Mouse (Mus musculus): ENCODE results near the gene Adgrg6. TPM values are rescaled to one million over a fixed set of nuclear protein-coding genes. Genes with fewer than 3 reads are reported as not detected.
A peak's percentile ranks its signal among the peaks of the same experiment; 100 is the strongest.

Adgrg6 gene
- polyA plus RNA-seq, 1 experiment from 2014 or later, result 0.87 TPM

- H3K4me3 ChIP-seq (ENCODE audit: low read depth, low read length), result no peak overlapping the region
- DNase-seq (ENCODE audit: low spot score) (peak; percentile 51), ATAC-seq (replicated peaks; ENCODE audit: low FRiP score) (peak; percentile 84)
- no peak overlapping the region for H3K9ac ChIP-seq (ENCODE audit: low read length)
- no peak overlapping the region for H3K27ac ChIP-seq (ENCODE audit: low read depth, low read length)
- H3K9me3 ChIP-seq (ENCODE audit: control insufficient read depth, low read length), result no peaks in the 10 kb centered on the region
- no peak overlapping the region for H3K4me2 ChIP-seq (ENCODE audit: low read depth, low read length, severe bottlenecking)
- no peaks in the 10 kb centered on the region for H3K4me1 ChIP-seq (replicated peaks; ENCODE audit: control insufficient read depth, insufficient read depth, low read length)
- no peaks in the 10 kb centered on the region for H3K36me3 ChIP-seq (ENCODE audit: control insufficient read depth, insufficient read depth, low read length)
- WGBS, result 9% methylated on average over 2 of the region's 2 CpGs
- H3K27me3 ChIP-seq (ENCODE audit: control insufficient read depth, insufficient read depth, low read length), result no peaks in the 10 kb centered on the region
Observed at GRCm38 (mm10) chr10:14511904-14512663, 33.4 kb downstream of the Adgrg6 start.

GRCm38 (mm10) chr10:14511157-14511556, 34.3 kb downstream of the Adgrg6 start:
- DNase-seq (ENCODE audit: low spot score) (no peak), ATAC-seq (replicated peaks; ENCODE audit: low FRiP score) (no peak)
- 82% methylated on average over 3 of the region's 3 CpGs for WGBS
- no peaks in the 10 kb centered on the region for H3K27me3 ChIP-seq (ENCODE audit: control insufficient read depth, insufficient read depth, low read length)
- no peak overlapping the region for H3K4me2 ChIP-seq (ENCODE audit: low read depth, low read length, severe bottlenecking)
- H3K9me3 ChIP-seq (ENCODE audit: control insufficient read depth, low read length), result no peaks in the 10 kb centered on the region
- H3K9ac ChIP-seq (ENCODE audit: low read length), result no peak overlapping the region
- no peaks in the 10 kb centered on the region for H3K4me1 ChIP-seq (replicated peaks; ENCODE audit: control insufficient read depth, insufficient read depth, low read length)
- H3K36me3 ChIP-seq (ENCODE audit: control insufficient read depth, insufficient read depth, low read length), result no peaks in the 10 kb centered on the region
- no peak overlapping the region for H3K27ac ChIP-seq (ENCODE audit: low read depth, low read length)
- H3K4me3 ChIP-seq (ENCODE audit: low read depth, low read length), result no peak overlapping the region

GRCm38 (mm10) chr10:14495658-14496057, 49.8 kb downstream of the Adgrg6 start:
- Histone ChIP-seq H3K27me3 (ENCODE audit: control insufficient read depth, insufficient read depth, low read length) (no peaks in the 10 kb centered on the region), H3K36me3 (ENCODE audit: control insufficient read depth, insufficient read depth, low read length) (no peaks in the 10 kb centered on the region), H3K4me3 (ENCODE audit: low read depth, low read length) (no peak overlapping the region), H3K27ac (ENCODE audit: low read depth, low read length) (no peak overlapping the region), H3K9me3 (ENCODE audit: control insufficient read depth, low read length) (no peaks in the 10 kb centered on the region), H3K4me2 (ENCODE audit: low read depth, low read length, severe bottlenecking) (no peak overlapping the region), H3K4me1 (replicated peaks; ENCODE audit: control insufficient read depth, insufficient read depth, low read length) (no peaks in the 10 kb centered on the region), H3K9ac (ENCODE audit: low read length) (no peak overlapping the region)
- DNase-seq (ENCODE audit: low spot score) (no peak), ATAC-seq (replicated peaks; ENCODE audit: low FRiP score) (no peak)

GRCm38 (mm10) chr10:14495204-14495603, 50.3 kb downstream of the Adgrg6 start:
- DNase-seq (ENCODE audit: low spot score) (no peak), ATAC-seq (replicated peaks; ENCODE audit: low FRiP score) (no peak)
- H3K27me3 ChIP-seq (ENCODE audit: control insufficient read depth, insufficient read depth, low read length), result no peaks in the 10 kb centered on the region
- H3K9me3 ChIP-seq (ENCODE audit: control insufficient read depth, low read length), result no peaks in the 10 kb centered on the region
- no peaks in the 10 kb centered on the region for H3K4me1 ChIP-seq (replicated peaks; ENCODE audit: control insufficient read depth, insufficient read depth, low read length)
- no peak overlapping the region for H3K4me2 ChIP-seq (ENCODE audit: low read depth, low read length, severe bottlenecking)
- no peaks in the 10 kb centered on the region for H3K36me3 ChIP-seq (ENCODE audit: control insufficient read depth, insufficient read depth, low read length)
- no peak overlapping the region for H3K4me3 ChIP-seq (ENCODE audit: low read depth, low read length)
- no peak overlapping the region for H3K9ac ChIP-seq (ENCODE audit: low read length)
- no peak overlapping the region for H3K27ac ChIP-seq (ENCODE audit: low read depth, low read length)

GRCm38 (mm10) chr10:14491838-14492237, 53.6 kb downstream of the Adgrg6 start:
- Histone ChIP-seq H3K27me3 (ENCODE audit: control insufficient read depth, insufficient read depth, low read length) (no peaks in the 10 kb centered on the region), H3K4me2 (ENCODE audit: low read depth, low read length, severe bottlenecking) (no peak overlapping the region), H3K9ac (ENCODE audit: low read length) (no peak overlapping the region), H3K4me3 (ENCODE audit: low read depth, low read length) (no peak overlapping the region), H3K27ac (ENCODE audit: low read depth, low read length) (no peak overlapping the region), H3K36me3 (ENCODE audit: control insufficient read depth, insufficient read depth, low read length) (no peaks in the 10 kb centered on the region), H3K4me1 (replicated peaks; ENCODE audit: control insufficient read depth, insufficient read depth, low read length) (no peaks in the 10 kb centered on the region), H3K9me3 (ENCODE audit: control insufficient read depth, low read length) (no peaks in the 10 kb centered on the region)
- 83% methylated on average over 4 of the region's 4 CpGs for WGBS
- DNase-seq (ENCODE audit: low spot score) (no peak), ATAC-seq (replicated peaks; ENCODE audit: low FRiP score) (no peak)

- no peaks in the 10 kb centered on the region for H3K9me3 ChIP-seq (ENCODE audit: control insufficient read depth, low read length)
- H3K27me3 ChIP-seq (ENCODE audit: control insufficient read depth, insufficient read depth, low read length), result no peaks in the 10 kb centered on the region
- DNase-seq (ENCODE audit: low spot score) (no peak), ATAC-seq (replicated peaks; ENCODE audit: low FRiP score) (no peak)
- no peak overlapping the region for H3K27ac ChIP-seq (ENCODE audit: low read depth, low read length)
- no peak overlapping the region for H3K9ac ChIP-seq (ENCODE audit: low read length)
- H3K4me1 ChIP-seq (replicated peaks; ENCODE audit: control insufficient read depth, insufficient read depth, low read length), result no peaks in the 10 kb centered on the region
- H3K36me3 ChIP-seq (ENCODE audit: control insufficient read depth, insufficient read depth, low read length), result no peaks in the 10 kb centered on the region
- WGBS, result 92% methylated on average over 5 of the region's 5 CpGs
- no peak overlapping the region for H3K4me2 ChIP-seq (ENCODE audit: low read depth, low read length, severe bottlenecking)
- H3K4me3 ChIP-seq (ENCODE audit: low read depth, low read length), result no peak overlapping the region
Observed at GRCm38 (mm10) chr10:14483257-14483656, 62.2 kb downstream of the Adgrg6 start.

GRCm38 (mm10) chr10:14482483-14482882, 63.0 kb downstream of the Adgrg6 start:
- ATAC-seq (replicated peaks; ENCODE audit: low FRiP score) (no peak), DNase-seq (ENCODE audit: low spot score) (no peak)
- 45% methylated on average over 5 of the region's 5 CpGs for WGBS

GRCm38 (mm10) chr10:14480928-14481327, 64.5 kb downstream of the Adgrg6 start:
- 59% methylated on average over 5 of the region's 5 CpGs for WGBS
- H3K27me3 ChIP-seq (ENCODE audit: control insufficient read depth, insufficient read depth, low read length), result no peaks in the 10 kb centered on the region
- no peak overlapping the region for H3K27ac ChIP-seq (ENCODE audit: low read depth, low read length)
- no peaks in the 10 kb centered on the region for H3K9me3 ChIP-seq (ENCODE audit: control insufficient read depth, low read length)
- DNase-seq (ENCODE audit: low spot score) (no peak), ATAC-seq (replicated peaks; ENCODE audit: low FRiP score) (no peak)
- H3K9ac ChIP-seq (ENCODE audit: low read length), result no peak overlapping the region
- H3K4me2 ChIP-seq (ENCODE audit: low read depth, low read length, severe bottlenecking), result no peak overlapping the region
- H3K36me3 ChIP-seq (ENCODE audit: control insufficient read depth, insufficient read depth, low read length), result no peaks in the 10 kb centered on the region
- no peaks in the 10 kb centered on the region for H3K4me1 ChIP-seq (replicated peaks; ENCODE audit: control insufficient read depth, insufficient read depth, low read length)
- no peak overlapping the region for H3K4me3 ChIP-seq (ENCODE audit: low read depth, low read length)

More at GRCm38 (mm10) chr10:14482483-14482882, 63.0 kb downstream of the Adgrg6 start:
- H3K9ac ChIP-seq (ENCODE audit: low read length), result no peak overlapping the region
- H3K4me1 ChIP-seq (replicated peaks; ENCODE audit: control insufficient read depth, insufficient read depth, low read length), result no peaks in the 10 kb centered on the region
- H3K9me3 ChIP-seq (ENCODE audit: control insufficient read depth, low read length), result no peaks in the 10 kb centered on the region
- no peaks in the 10 kb centered on the region for H3K27me3 ChIP-seq (ENCODE audit: control insufficient read depth, insufficient read depth, low read length)
- no peak overlapping the region for H3K4me2 ChIP-seq (ENCODE audit: low read depth, low read length, severe bottlenecking)
- H3K36me3 ChIP-seq (ENCODE audit: control insufficient read depth, insufficient read depth, low read length), result no peaks in the 10 kb centered on the region
- H3K4me3 ChIP-seq (ENCODE audit: low read depth, low read length), result no peak overlapping the region
- H3K27ac ChIP-seq (ENCODE audit: low read depth, low read length), result no peak overlapping the region

GRCm38 (mm10) chr10:14476393-14476792, 69.1 kb downstream of the Adgrg6 start:
- no peak for DNase-seq (ENCODE audit: low spot score)
- Histone ChIP-seq H3K9me3 (ENCODE audit: control insufficient read depth, low read length) (no peaks in the 10 kb centered on the region), H3K4me1 (replicated peaks; ENCODE audit: control insufficient read depth, insufficient read depth, low read length) (no peaks in the 10 kb centered on the region), H3K9ac (ENCODE audit: low read length) (no peak overlapping the region), H3K4me3 (ENCODE audit: low read depth, low read length) (no peak overlapping the region), H3K36me3 (ENCODE audit: control insufficient read depth, insufficient read depth, low read length) (no peaks in the 10 kb centered on the region), H3K4me2 (ENCODE audit: low read depth, low read length, severe bottlenecking) (no peak overlapping the region), H3K27me3 (ENCODE audit: control insufficient read depth, insufficient read depth, low read length) (no peaks in the 10 kb centered on the region), H3K27ac (ENCODE audit: low read depth, low read length) (no peak overlapping the region)
- 70% methylated on average over 1 of the region's 1 CpGs for whole genome bisulfite sequencing
- no peak for ATAC-seq (replicated peaks; ENCODE audit: low FRiP score)

Measured in forebrain, embryonic 11.5 days (tissue).